Mouse (Mus musculus) cerebral cortex, adult 2 months (tissue): ENCODE data around the gene Slc25a54.

Source experiments
- WGBS: fragments of 180-500 bp; shearing (Covaris S2); methylation state at CpG from one replicate; pipeline ENCODE4 v1.1.7; 2018; 5-methylcytosine and 5-hydroxymethylcytosine counted together

Slc25a54 gene

GRCm38 (mm10) chr3:109080169-109080568 is at the start of gene Slc25a54:
Gene Slc25a54 (plus strand): TSS chr3:109080469.
- 96% methylated on average over 17 of the region's 17 CpGs for WGBS

- WGBS: 44% methylated on average over 6 of the region's 6 CpGs
These were observed 49.5 kb upstream of the Slc25a54 start for GRCm38 (mm10) chr3:109030817-109031216.

GRCm38 (mm10) chr3:109031626-109032025 is 48.6 kb upstream of the Slc25a54 start:
- WGBS: 85% methylated on average over 3 of the region's 3 CpGs

- WGBS: 76% methylated on average over 2 of the region's 2 CpGs
These were observed 48.0 kb upstream of the Slc25a54 start for GRCm38 (mm10) chr3:109032306-109032705.

- WGBS: 39% methylated on average over 1 of the region's 1 CpGs
These were observed 45.9 kb upstream of the Slc25a54 start for GRCm38 (mm10) chr3:109034411-109034810.

GRCm38 (mm10) chr3:109040908-109041307 is 39.4 kb upstream of the Slc25a54 start:
- 75% methylated on average over 4 of the region's 4 CpGs for whole genome bisulfite sequencing

GRCm38 (mm10) chr3:109043395-109043794 is 36.9 kb upstream of the Slc25a54 start:
- whole genome bisulfite sequencing: 69% methylated on average over 7 of the region's 7 CpGs

- 89% methylated on average over 3 of the region's 3 CpGs for WGBS
These were observed 33.8 kb upstream of the Slc25a54 start for GRCm38 (mm10) chr3:109046428-109046827.

GRCm38 (mm10) chr3:109047707-109048283 is 32.5 kb upstream of the Slc25a54 start:
- 36% methylated on average over 6 of the region's 6 CpGs for WGBS

GRCm38 (mm10) chr3:109051056-109051945 is 29.0 kb upstream of the Slc25a54 start:
- WGBS: 74% methylated on average over 11 of the region's 11 CpGs

- 85% methylated on average over 6 of the region's 6 CpGs for WGBS
These were observed 28.3 kb upstream of the Slc25a54 start for GRCm38 (mm10) chr3:109051946-109052331.

GRCm38 (mm10) chr3:109059903-109060302 is 20.4 kb upstream of the Slc25a54 start:
- 29% methylated on average over 8 of the region's 8 CpGs for WGBS

GRCm38 (mm10) chr3:109062391-109062790 is 17.9 kb upstream of the Slc25a54 start:
- 81% methylated on average over 7 of the region's 7 CpGs for WGBS

GRCm38 (mm10) chr3:109062989-109063388 is 17.3 kb upstream of the Slc25a54 start:
- WGBS: 3% methylated on average over 6 of the region's 6 CpGs

- WGBS: 96% methylated on average over 2 of the region's 2 CpGs
These were observed 4.1 kb downstream of the Slc25a54 start for GRCm38 (mm10) chr3:109084418-109084817.

GRCm38 (mm10) chr3:109088460-109088859 is 8.2 kb downstream of the Slc25a54 start:
- WGBS: 29% methylated on average over 2 of the region's 2 CpGs

- 48% methylated on average over 8 of the region's 8 CpGs for WGBS
These were observed 24.4 kb downstream of the Slc25a54 start for GRCm38 (mm10) chr3:109104702-109105101.

- 82% methylated on average over 5 of the region's 5 CpGs for WGBS
These were observed 39.3 kb downstream of the Slc25a54 start for GRCm38 (mm10) chr3:109119562-109119961.

- WGBS: 79% methylated on average over 5 of the region's 5 CpGs
These were observed 39.7 kb downstream of the Slc25a54 start for GRCm38 (mm10) chr3:109119973-109120372.

- WGBS: 3% methylated on average over 39 of the region's 49 CpGs
These were observed 42.6 kb downstream of the Slc25a54 start, which contains the start of gene Slc25a24 for GRCm38 (mm10) chr3:109122641-109123530. Gene Slc25a24 (plus strand): TSS chr3:109123149.

- 35% methylated on average over 8 of the region's 8 CpGs for WGBS
These were observed 43.3 kb downstream of the Slc25a54 start for GRCm38 (mm10) chr3:109123531-109123981.

GRCm38 (mm10) chr3:109124091-109124490 is 43.8 kb downstream of the Slc25a54 start:
- 71% methylated on average over 4 of the region's 4 CpGs for WGBS
